Comparison of ENCODE assay signal across 8 mouse cellular contexts in genomic region chr2:147378934-147379333, GRCm38 (mm10). TPM values are rescaled to one million over a fixed set of nuclear protein-coding genes. Genes with fewer than 3 reads are reported as not detected.
A peak's percentile ranks its signal among the peaks of the same experiment; 100 is the strongest.
DNase-seq lines count a peak whose midpoint lies in the region.
"Had no signal": no experiment of that assay in that cellular context is flagged by ENCODE, and none has a peak within 500 bp of the region (broad histone marks: within the 10 kb centered on the region; RNA-seq: fewer than 3 reads in every experiment).

No protein-coding gene starts in this region.

- DNase-seq in layer of hippocampus, adult 11-12 months (ENCODE audit: low spot score), result peak; percentile 77
- DNase-seq in layer of hippocampus, postnatal 36 days, result no peak
- DNase-seq in R1 (ENCODE audit: low read depth, low spot score), result peak; percentile 65
- peak; percentile 84 for DNase-seq in embryo, embryonic 10.5 days (ENCODE audit: low spot score)
- DNase-seq in layer of hippocampus, postnatal 10 days (ENCODE audit: low spot score in 2 of 2), result peak; percentile 62 to 77
- peak; percentile 77 for DNase-seq in right cerebral cortex, postnatal 14 days
- no peak for DNase-seq in heart, adult 11 months

RNA-seq across cellular contexts. Expression of gene Pax1, which starts 17.2 kb away (rescaled TPM):
- not detected for total RNA-seq in layer of hippocampus, postnatal 36 days (2021)
- not detected for total RNA-seq in layer of hippocampus, postnatal 10 days (2021)
- total RNA-seq: common myeloid progenitor, adult 5-6 weeks had no signal

Comparison
In these comparisons a context has a peak if more than half of its experiments do, and no peak if none do; other contexts are left out.
1. DNase-seq: peak in layer of hippocampus, adult 11-12 months (single experiment), R1 (single experiment), embryo, embryonic 10.5 days (single experiment), layer of hippocampus, postnatal 10 days (2 of 2) and right cerebral cortex, postnatal 14 days (single experiment); none in layer of hippocampus, postnatal 36 days (0 of 2) and heart, adult 11 months (single experiment).